Comparison of ENCODE assay signal across 24 mouse cellular contexts in the genomic region with DNA sequence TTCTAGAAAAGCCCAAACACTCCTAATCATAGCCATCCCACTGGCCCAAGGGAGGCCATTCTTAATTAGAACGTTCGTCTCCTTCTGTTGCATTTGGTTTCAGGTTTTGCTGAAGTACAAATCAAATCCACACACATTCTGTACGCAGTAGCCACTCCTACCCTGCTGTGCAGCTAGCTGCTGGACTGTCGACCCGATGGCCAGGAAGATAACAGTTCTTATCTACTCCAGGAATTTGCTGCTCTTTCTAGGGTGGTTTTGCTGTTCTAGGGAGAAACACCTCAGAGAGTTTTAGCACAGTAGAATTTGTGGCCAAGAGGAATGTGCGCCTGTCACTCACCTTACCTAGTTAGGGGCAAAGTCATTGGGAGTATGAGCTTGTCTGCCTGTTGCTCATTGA. TPM values are rescaled to one million over a fixed set of nuclear protein-coding genes. Genes with fewer than 3 reads are reported as not detected.
DNase-seq lines count a peak whose midpoint lies in the region; ATAC-seq and TF ChIP-seq lines count a peak whose summit lies in the region.
"Had no signal": no experiment of that assay in that cellular context is flagged by ENCODE, and none has a peak within 500 bp of the region (broad histone marks: within the 10 kb centered on the region; RNA-seq: fewer than 3 reads in every experiment).

No protein-coding gene starts in this region.

- H3K4me1 ChIP-seq in kidney, embryonic 15.5 days: peaks cover 10% of the 10 kb centered on the region
- no peaks in the 10 kb centered on the region for H3K4me1 ChIP-seq in lung, embryonic 14.5 days (ENCODE audit: insufficient read depth)
- 0 out of 2 replicates have a peak, but pooled peaks cover 4% of the 10 kb centered on the region for H3K4me1 ChIP-seq in intestine, embryonic 15.5 days (replicated peaks)
- peaks cover 21% of the 10 kb centered on the region for H3K4me1 ChIP-seq in small intestine, adult 2 months (ENCODE audit: control insufficient read depth, insufficient read depth, insufficient read length, low read length)

- no peak overlapping the region for H3K4me2 ChIP-seq in kidney, embryonic 15.5 days
- no peak overlapping the region for H3K4me2 ChIP-seq in lung, embryonic 14.5 days
- H3K4me2 ChIP-seq in intestine, embryonic 15.5 days (replicated peaks): 0 out of 2 replicates have a peak overlapping the region, but pooled peaks have one; percentile 1
- H3K4me2 ChIP-seq: embryonic facial prominence, embryonic 13.5 days; forebrain, embryonic 12.5 days; heart, embryonic 11.5 days; heart, embryonic 15.5 days; hindbrain, embryonic 13.5 days had no signal

- H3K9ac ChIP-seq in kidney, embryonic 15.5 days: no peak overlapping the region
- no peak overlapping the region for H3K9ac ChIP-seq in lung, embryonic 14.5 days
- H3K9ac ChIP-seq in intestine, embryonic 15.5 days: no peak overlapping the region
- H3K9ac ChIP-seq: embryonic facial prominence, embryonic 13.5 days; forebrain, embryonic 12.5 days; heart, embryonic 15.5 days; hindbrain, embryonic 13.5 days had no signal

- no peak for ATAC-seq in kidney, embryonic 15.5 days (replicated peaks; ENCODE audit: low FRiP score)
- no peak for ATAC-seq in lung, embryonic 14.5 days (ENCODE audit: insufficient read depth)
- ATAC-seq in intestine, embryonic 15.5 days: peak; percentile 50
- ATAC-seq: activated CD4-positive, CD25-positive, alpha-beta regulatory T cell, adult 4 months; forebrain, embryonic 16.5 days; Patski had no signal

- H3K4me3 ChIP-seq in kidney, embryonic 15.5 days (replicated peaks): no peak overlapping the region
- no peak overlapping the region for H3K4me3 ChIP-seq in lung, embryonic 14.5 days (ENCODE audit: low read depth, low read length)
- no peak overlapping the region for H3K4me3 ChIP-seq in intestine, embryonic 15.5 days (replicated peaks)
- H3K4me3 ChIP-seq in small intestine, adult 2 months (ENCODE audit: low read depth, low read length): no peak overlapping the region
- H3K4me3 ChIP-seq: embryonic facial prominence, embryonic 13.5 days; forebrain, embryonic 12.5 days; heart, adult 2 months; heart, embryonic 15.5 days; hindbrain, embryonic 13.5 days had no signal

- TF ChIP-seq CTCF in lung, embryonic 14.5 days (IDR thresholded peaks at IDR 0.05; ENCODE audit: low read depth): no peak
- TF ChIP-seq CTCF in small intestine, adult 2 months (IDR thresholded peaks at IDR 0.05; ENCODE audit: extremely low read depth, insufficient read length, insufficient replicate concordance, low read depth, low read length): no peak

- DNase-seq in kidney, postnatal 36 days: no peak
- DNase-seq in lung, embryonic 14.5 days: peak; percentile 9
- no peak for DNase-seq in lung, postnatal 25 days (ENCODE audit: low spot score)
- no peak for DNase-seq in cerebellum, postnatal 36 days
- DNase-seq in frontal cortex, adult 2 months (ENCODE audit: extremely low spot score in 1 of 2, low spot score in 1 of 2): no peak
- DNase-seq: adrenal gland, adult 2 months; adrenal gland, postnatal 36 days; cerebellum, adult 2 months; cerebellum, postnatal 10 days; embryo, embryonic 11 days; gastrocnemius, postnatal 14 days; heart, adult 2 months; heart, postnatal 14 days had no signal

- 61% methylated on average over 6 of the region's 6 CpGs for WGBS in kidney, embryonic 15.5 days
- whole genome bisulfite sequencing in lung, embryonic 14.5 days: 37% methylated on average over 6 of the region's 6 CpGs
- 33% methylated on average over 6 of the region's 6 CpGs for WGBS in intestine, embryonic 15.5 days
- 30% methylated on average over 6 of the region's 6 CpGs for WGBS in small intestine, adult 2 months

- no peaks in the 10 kb centered on the region for H3K27me3 ChIP-seq in kidney, embryonic 15.5 days
- H3K27me3 ChIP-seq in lung, embryonic 14.5 days (ENCODE audit: insufficient read depth, low read length): no peaks in the 10 kb centered on the region
- H3K27me3 ChIP-seq in intestine, embryonic 15.5 days (replicated peaks): no peaks in the 10 kb centered on the region
- no peaks in the 10 kb centered on the region for H3K27me3 ChIP-seq in small intestine, adult 2 months (ENCODE audit: control insufficient read depth, insufficient read depth, low read length)
- H3K27me3 ChIP-seq: embryonic facial prominence, embryonic 13.5 days; forebrain, embryonic 12.5 days; heart, embryonic 15.5 days; hindbrain, embryonic 13.5 days; Patski had no signal

- no peaks in the 10 kb centered on the region for H3K36me3 ChIP-seq in kidney, embryonic 15.5 days
- H3K36me3 ChIP-seq in lung, embryonic 14.5 days (ENCODE audit: insufficient read depth): no peaks in the 10 kb centered on the region
- H3K36me3 ChIP-seq in intestine, embryonic 15.5 days: no peaks in the 10 kb centered on the region
- no peaks in the 10 kb centered on the region for H3K36me3 ChIP-seq in small intestine, adult 2 months (ENCODE audit: control insufficient read depth, insufficient read depth, low read length)
- H3K36me3 ChIP-seq: embryonic facial prominence, embryonic 13.5 days; forebrain, embryonic 12.5 days; heart, embryonic 15.5 days had no signal

- H3K27ac ChIP-seq in kidney, embryonic 15.5 days: 0 out of 2 replicates have a peak overlapping the region, but pooled peaks have one; percentile 20
- H3K27ac ChIP-seq in lung, embryonic 14.5 days (ENCODE audit: low read depth): no peak overlapping the region
- H3K27ac ChIP-seq in intestine, embryonic 15.5 days: 0 out of 2 replicates have a peak overlapping the region, but pooled peaks have one; percentile 11
- H3K27ac ChIP-seq in small intestine, adult 2 months (ENCODE audit: insufficient read depth, low read depth, low read length): peak overlapping the region; percentile 75
- H3K27ac ChIP-seq: embryonic facial prominence, embryonic 13.5 days; forebrain, embryonic 12.5 days; heart, adult 2 months; heart, embryonic 15.5 days; hindbrain, embryonic 13.5 days had no signal

- H3K9me3 ChIP-seq in kidney, embryonic 15.5 days (replicated peaks): no peaks in the 10 kb centered on the region
- no peaks in the 10 kb centered on the region for H3K9me3 ChIP-seq in lung, embryonic 14.5 days (ENCODE audit: low read depth, low read length)
- no peaks in the 10 kb centered on the region for H3K9me3 ChIP-seq in intestine, embryonic 15.5 days
- H3K9me3 ChIP-seq: embryonic facial prominence, embryonic 13.5 days; forebrain, embryonic 12.5 days; heart, embryonic 15.5 days; hindbrain, embryonic 13.5 days had no signal

- no peak for TF ChIP-seq POLR2A in small intestine, adult 2 months (IDR thresholded peaks at IDR 0.05; ENCODE audit: low read depth, low read length)

RNA-seq across cellular contexts. Expression of a gene that starts 22.8 kb away (rescaled TPM):
- polyA plus RNA-seq in kidney, embryonic 15.5 days (2015; fragmentation: Nextera tagmentation; extraction: Ambion mirVana): 86.6 and 92.2 TPM in 2 replicates
- polyA plus RNA-seq in lung, embryonic 14.5 days (2014; fragmentation: Nextera tagmentation; extraction: Ambion mirVana): 81.1 and 81.2 TPM in 2 replicates
- polyA plus RNA-seq in intestine, embryonic 15.5 days (2015; fragmentation: Nextera tagmentation; extraction: Ambion mirVana): 72.0 and 75.6 TPM in 2 replicates
- polyA plus RNA-seq in small intestine, adult 2 months (2012; rRNA removed): 17.6 and 34.6 TPM in 2 replicates
- polyA plus RNA-seq in frontal cortex, adult 2 months (2012; rRNA removed): 39.1 and 42.0 TPM in 2 replicates

RNA-seq across cellular contexts. Expression of a gene that starts 31.8 kb away (rescaled TPM):
- 39.9 and 40.3 TPM in 2 replicates for polyA plus RNA-seq in kidney, embryonic 15.5 days (2015; fragmentation: Nextera tagmentation; extraction: Ambion mirVana)
- 41.2 and 46.9 TPM in 2 replicates for polyA plus RNA-seq in lung, embryonic 14.5 days (2014; fragmentation: Nextera tagmentation; extraction: Ambion mirVana)
- polyA plus RNA-seq in intestine, embryonic 15.5 days (2015; fragmentation: Nextera tagmentation; extraction: Ambion mirVana): 21.3 and 22.3 TPM in 2 replicates
- 3.4 and 6.6 TPM in 2 replicates for polyA plus RNA-seq in small intestine, adult 2 months (2012; rRNA removed)
- 70.8 and 81.0 TPM in 2 replicates for polyA plus RNA-seq in frontal cortex, adult 2 months (2012; rRNA removed)

RNA-seq across cellular contexts. Expression of a gene that starts 50.8 kb away (rescaled TPM):
- polyA plus RNA-seq in kidney, embryonic 15.5 days (2015; fragmentation: Nextera tagmentation; extraction: Ambion mirVana): 16.2 and 17.0 TPM in 2 replicates
- polyA plus RNA-seq in lung, embryonic 14.5 days (2014; fragmentation: Nextera tagmentation; extraction: Ambion mirVana): 14.6 and 17.3 TPM in 2 replicates
- 14.8 and 17.4 TPM in 2 replicates for polyA plus RNA-seq in intestine, embryonic 15.5 days (2015; fragmentation: Nextera tagmentation; extraction: Ambion mirVana)
- 2.1 and 3.3 TPM in 2 replicates for polyA plus RNA-seq in small intestine, adult 2 months (2012; rRNA removed)
- polyA plus RNA-seq in frontal cortex, adult 2 months (2012; rRNA removed): 37.8 and 39.2 TPM in 2 replicates
